Mouse (Mus musculus) midbrain, postnatal 0 days (tissue): ENCODE results near the gene Cdk17. TPM values are rescaled to one million over a fixed set of nuclear protein-coding genes. Genes with fewer than 3 reads are reported as not detected.

Experiments
- ATAC-seq: fragments of 200-750 bp; cut with Nextera tagmentation; 2 replicates; pipeline ENCODE4 v1.8.0; 2017; ENCODE audit warnings: moderate number of reproducible peaks, mild to moderate bottlenecking, moderate TSS enrichment, moderate library complexity; ENCODE audit not compliant: low FRiP score
- DNase-seq: peaks from one replicate; pipeline ENCODE4 v3.0.0-alpha.2; 2015; ENCODE audit warnings: low spot score
- H3K27ac ChIP-seq: fragments of 300-500 bp; sonication (generic); 2 replicates; pipeline ENCODE4 v1.5.1; 2014; ENCODE audit warnings: low read depth, mild to moderate bottlenecking, low read length, mixed read lengths
- H3K27me3 ChIP-seq: fragments of 300-500 bp; sonication (generic); 2 replicates; pipeline ENCODE4 v1.6.1; 2014; ENCODE audit warnings: low read length, control low read depth, mixed read lengths; ENCODE audit not compliant: insufficient read depth
- H3K36me3 ChIP-seq: fragments of 300-500 bp; sonication (generic); 2 replicates; pipeline ENCODE4 v1.6.1; 2014; ENCODE audit warnings: low read length, control low read depth, mixed read lengths; ENCODE audit not compliant: insufficient read depth
- H3K4me1 ChIP-seq: fragments of 300-500 bp; sonication (generic); 2 replicates; pipeline ENCODE4 v1.6.1; 2014; ENCODE audit warnings: mild to moderate bottlenecking, control low read depth, antibody characterized with exemption, low read length, mixed read lengths; ENCODE audit not compliant: insufficient read depth
- H3K4me2 ChIP-seq: fragments of 300-500 bp; sonication (generic); 2 replicates; pipeline ENCODE4 v1.6.1; 2014; ENCODE audit warnings: low read depth, mild to moderate bottlenecking, low read length, mixed read lengths; ENCODE audit not compliant: poor library complexity, severe bottlenecking
- H3K4me3 ChIP-seq: fragments of 300-500 bp; sonication (generic); 2 replicates; pipeline ENCODE4 v1.5.1; 2014; ENCODE audit warnings: low read depth, mild to moderate bottlenecking, low read length, moderate library complexity
- H3K9ac ChIP-seq: fragments of 300-500 bp; sonication (generic); replicated peaks from 2 replicates; pipeline ENCODE4 v1.6.1; 2014; ENCODE audit warnings: mild to moderate bottlenecking, low read length, moderate library complexity, mixed read lengths; ENCODE audit not compliant: poor library complexity, severe bottlenecking
- H3K9me3 ChIP-seq: fragments of 300-500 bp; sonication (generic); 2 replicates; pipeline ENCODE4 v1.6.1; 2016; ENCODE audit warnings: low read length, control low read depth
- CTCF ChIP-seq: IDR thresholded peaks from 2 replicates; pipeline ENCODE4 v1.5.1; 2016; ENCODE audit warnings: antibody characterized with exemption, mild to moderate bottlenecking
- WGBS: fragments of 180-500 bp; shearing (Covaris S2); extraction: QIAGEN DNeasy Blood & Tissue Kit; methylation state at CpG from one replicate; pipeline ENCODE4 v1.1.7; 2014; 5-methylcytosine and 5-hydroxymethylcytosine counted together
- polyA plus RNA-seq: library from polyadenylated mRNA; unstranded; fragments of >200 nt; fragmentation: Nextera tagmentation; extraction: Ambion mirVana; gene quantifications from 2 replicates; pipeline ENCODE4 v1.2.1, GENCODE M21; 2015
- total RNA-seq: library from RNA; depleted of rRNA; stranded (reverse); fragments of >200 nt; gene quantifications from 2 replicates; pipeline ENCODE4 v1.2.3, GENCODE M21; 2014

The Cdk17 gene
- total and polyA plus RNA-seq, 2 experiments from 2014 or later = 34.3 to 91.1 TPM

DNA sequence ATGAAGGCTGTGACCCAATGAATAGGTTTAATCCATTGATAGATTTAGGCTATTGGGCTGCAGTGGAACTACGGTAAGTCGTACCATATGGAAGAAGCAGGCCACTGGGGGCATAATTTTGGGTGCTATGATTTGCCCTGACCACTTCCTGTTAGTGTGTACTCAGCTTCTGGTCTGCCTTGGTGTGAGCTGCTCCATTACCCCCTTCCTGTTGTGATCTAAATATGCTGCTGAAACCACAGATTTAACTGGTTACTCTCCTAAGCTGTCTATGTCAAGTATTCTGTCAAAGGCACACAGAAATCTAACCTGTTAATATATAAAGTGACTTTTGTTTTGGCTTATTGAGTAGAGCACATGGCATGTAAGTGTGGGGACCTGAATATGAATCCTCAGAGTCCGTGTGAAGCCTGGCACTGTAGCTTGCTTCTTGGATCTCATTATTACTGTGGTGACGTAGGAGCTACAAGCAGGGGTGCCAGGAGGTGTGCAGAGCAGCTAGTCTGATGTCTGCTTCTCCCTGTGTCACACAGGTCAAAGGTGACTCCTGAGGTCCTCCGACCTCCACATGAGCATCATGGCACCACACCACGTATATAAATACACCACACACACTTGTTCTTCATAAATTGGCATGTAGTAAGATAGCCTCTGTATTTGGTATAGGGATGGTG, 10.6 kb downstream of the Cdk17 start:
- H3K4me2 ChIP-seq = no peak overlapping the region
- no peak for DNase-seq
- no peak for TF ChIP-seq CTCF
- H3K27me3 ChIP-seq = no peaks in the 10 kb centered on the region
- WGBS = 68% methylated on average over 6 of the region's 6 CpGs
- no peak overlapping the region for H3K9ac ChIP-seq
- H3K4me1 ChIP-seq = peaks cover 4% of the 10 kb centered on the region; the same call in 1 of the 2 replicates
- H3K4me3 ChIP-seq = no peak overlapping the region
- no peak for ATAC-seq
- no peaks in the 10 kb centered on the region for H3K36me3 ChIP-seq
- H3K9me3 ChIP-seq = no peaks in the 10 kb centered on the region
- no peak overlapping the region for H3K27ac ChIP-seq

DNA sequence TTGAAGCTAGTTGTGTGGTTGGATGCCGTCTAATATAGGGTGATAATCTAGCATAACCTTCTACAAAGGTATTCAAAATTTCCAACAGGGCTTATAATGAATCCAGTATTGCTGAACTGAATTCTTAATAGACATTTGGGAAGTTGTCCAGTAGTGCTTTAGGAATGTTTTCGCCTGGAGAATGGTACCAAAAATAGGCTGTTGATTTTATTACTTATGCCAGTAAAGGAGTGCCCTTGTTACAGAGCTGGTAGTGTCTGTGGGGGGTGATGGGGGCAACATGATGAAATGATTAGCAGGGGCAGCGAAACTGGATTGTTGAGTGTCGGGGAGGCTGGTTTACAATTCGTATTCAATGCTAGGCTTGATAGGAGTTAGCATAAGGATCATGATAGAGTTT, 16.8 kb downstream of the Cdk17 start:
- no peaks in the 10 kb centered on the region for H3K9me3 ChIP-seq

DNA sequence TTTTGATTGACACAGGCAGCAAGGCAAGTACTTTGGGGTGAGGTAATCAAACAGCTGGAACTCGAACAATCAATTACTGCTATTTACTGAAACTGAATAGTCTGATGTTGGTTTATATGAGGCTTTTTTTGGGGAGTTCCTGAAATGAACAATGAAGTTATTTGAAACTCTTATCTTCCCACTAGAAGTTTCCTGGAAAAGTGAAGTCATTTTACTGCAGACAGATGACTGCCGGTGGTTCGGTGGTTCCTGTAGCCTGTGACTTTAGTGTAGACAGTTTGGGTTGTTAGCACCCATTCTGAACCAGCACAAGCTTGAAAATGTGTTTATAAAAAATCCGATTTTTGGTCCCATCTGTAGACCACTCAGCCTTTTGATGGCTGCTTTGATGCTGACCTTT, 17.2 kb downstream of the Cdk17 start:
- H3K4me1 ChIP-seq = no peaks in the 10 kb centered on the region
- WGBS = 91% methylated on average over 4 of the region's 4 CpGs
- ATAC-seq (no peak), DNase-seq (no peak)
- H3K27me3 ChIP-seq = no peaks in the 10 kb centered on the region
- H3K9me3 ChIP-seq = no peaks in the 10 kb centered on the region
- no peaks in the 10 kb centered on the region for H3K36me3 ChIP-seq
- H3K9ac ChIP-seq = no peak overlapping the region
- no peak overlapping the region for H3K4me3 ChIP-seq
- TF ChIP-seq CTCF = no peak
- no peak overlapping the region for H3K4me2 ChIP-seq
- no peak overlapping the region for H3K27ac ChIP-seq

More for the DNA sequence above, 16.8 kb downstream of the Cdk17 start:
- Histone ChIP-seq H3K36me3 (no peaks in the 10 kb centered on the region), H3K27me3 (no peaks in the 10 kb centered on the region), H3K9ac (no peak overlapping the region), H3K4me1 (no peaks in the 10 kb centered on the region), H3K27ac (no peak overlapping the region), H3K4me2 (no peak overlapping the region), H3K4me3 (no peak overlapping the region)
- no peak for TF ChIP-seq CTCF
- DNase-seq = no peak
- WGBS = 88% methylated on average over 5 of the region's 5 CpGs
- ATAC-seq = no peak

DNA sequence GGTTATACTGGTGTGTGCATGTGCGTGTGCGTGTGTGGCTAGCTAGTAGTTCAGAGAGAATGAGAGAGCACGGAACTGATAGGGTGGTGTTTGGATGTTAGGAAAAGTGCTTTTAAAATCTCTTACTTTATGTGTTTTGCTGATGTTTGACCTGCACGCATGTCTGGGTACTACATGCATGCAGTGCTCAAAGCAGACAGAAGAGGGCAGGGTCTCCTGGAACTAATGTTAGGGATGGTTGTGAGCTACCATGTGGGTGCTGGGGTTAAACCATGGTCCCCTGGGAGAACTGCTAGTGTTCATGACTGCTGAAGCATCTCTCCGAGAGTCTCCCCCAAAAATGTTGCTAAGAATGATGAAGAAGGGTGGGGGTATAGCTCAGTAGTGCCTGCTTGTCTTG, 18.0 kb downstream of the Cdk17 start:
- H3K27ac ChIP-seq = no peak overlapping the region
- DNase-seq (no peak), ATAC-seq (no peak)
- no peak overlapping the region for H3K4me2 ChIP-seq
- H3K4me3 ChIP-seq = no peak overlapping the region
- peak; percentile 28 for TF ChIP-seq CTCF
- H3K4me1 ChIP-seq = no peaks in the 10 kb centered on the region
- 99% methylated on average over 5 of the region's 5 CpGs for WGBS
- no peaks in the 10 kb centered on the region for H3K9me3 ChIP-seq
- no peaks in the 10 kb centered on the region for H3K36me3 ChIP-seq
- no peak overlapping the region for H3K9ac ChIP-seq
- no peaks in the 10 kb centered on the region for H3K27me3 ChIP-seq

DNA sequence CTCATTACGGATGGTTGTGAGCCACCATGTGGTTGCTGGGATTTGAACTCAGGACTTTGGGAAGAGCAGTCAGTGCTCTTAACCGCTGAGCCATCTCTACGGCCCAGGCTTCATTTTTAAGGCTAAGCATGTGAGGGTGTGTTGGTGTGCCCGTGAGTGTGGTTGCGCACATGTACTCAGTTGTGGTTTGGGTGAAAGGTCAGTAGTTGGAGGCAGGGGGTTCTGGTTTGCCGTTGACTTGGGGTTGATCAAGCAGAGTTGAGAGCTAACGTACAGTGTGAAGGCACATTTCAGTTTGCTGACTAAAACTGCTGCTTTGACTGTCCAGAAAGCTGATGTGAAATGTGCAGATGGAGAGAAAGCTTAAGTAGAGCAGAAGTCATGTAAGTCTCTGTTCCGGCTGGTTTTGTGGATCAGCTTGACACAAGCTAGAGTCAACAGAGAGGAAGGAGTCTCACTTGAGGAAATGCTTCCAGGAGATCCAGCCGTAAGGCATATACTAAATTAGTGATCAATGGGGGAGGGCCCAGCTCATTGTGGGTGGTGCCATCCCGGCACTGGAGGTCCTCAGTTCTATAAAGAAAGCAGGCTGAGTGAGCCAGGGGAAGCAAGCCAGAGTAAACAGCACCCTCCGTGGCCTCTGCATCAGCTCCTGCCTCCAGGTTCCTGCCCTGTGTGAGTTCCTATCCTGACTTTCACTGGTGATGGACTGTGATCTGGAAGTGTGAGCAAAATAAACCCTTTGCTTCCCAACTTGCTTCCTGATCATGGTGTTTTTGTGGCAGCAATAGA, 19.2 kb downstream of the Cdk17 start:
- WGBS = 85% methylated on average over 11 of the region's 11 CpGs

DNA sequence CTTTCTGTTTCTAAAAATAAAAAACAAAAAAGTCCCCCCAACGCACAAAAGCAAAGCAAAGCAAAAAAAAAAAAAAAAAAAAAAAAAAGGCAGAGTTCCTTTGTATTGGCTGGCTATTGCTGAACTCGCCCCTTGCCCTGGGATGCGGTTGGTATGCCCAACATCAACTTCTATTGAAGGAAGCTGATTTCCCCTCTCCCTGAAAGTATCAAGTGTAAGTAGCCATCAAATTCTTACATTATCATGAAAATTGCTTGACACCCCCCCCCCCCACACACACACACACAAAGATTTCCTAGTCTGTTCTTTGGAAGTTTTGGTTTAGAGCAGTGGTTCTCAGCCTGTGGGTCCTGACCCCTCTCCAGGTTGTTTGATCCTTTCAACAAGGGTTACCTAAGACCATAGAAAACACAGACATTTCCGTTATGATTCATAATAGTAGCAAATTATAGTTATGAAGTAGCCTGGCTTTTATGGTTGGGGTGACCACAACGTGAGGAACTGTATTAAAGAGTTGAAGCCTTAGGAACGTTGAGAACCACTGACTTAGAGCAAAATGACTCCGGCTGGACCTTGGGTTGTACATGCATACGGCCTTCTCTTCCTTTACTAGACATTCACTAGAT, 23.8 kb downstream of the Cdk17 start:
- Histone ChIP-seq H3K4me2 (no peak overlapping the region), H3K27ac (no peak overlapping the region), H3K9me3 (no peaks in the 10 kb centered on the region), H3K36me3 (no peaks in the 10 kb centered on the region), H3K9ac (no peak overlapping the region), H3K27me3 (no peaks in the 10 kb centered on the region), H3K4me1 (no peaks in the 10 kb centered on the region), H3K4me3 (no peak overlapping the region)
- no peak for TF ChIP-seq CTCF
- WGBS = 85% methylated on average over 8 of the region's 8 CpGs
- ATAC-seq (no peak), DNase-seq (no peak)

More for the DNA sequence above, 19.2 kb downstream of the Cdk17 start:
- ATAC-seq = no peak
- TF ChIP-seq CTCF = no peak
- H3K9ac ChIP-seq = no peak overlapping the region
- no peak overlapping the region for H3K4me3 ChIP-seq
- no peaks in the 10 kb centered on the region for H3K9me3 ChIP-seq
- no peak overlapping the region for H3K4me2 ChIP-seq
- H3K36me3 ChIP-seq = no peaks in the 10 kb centered on the region
- no peak overlapping the region for H3K27ac ChIP-seq
- no peaks in the 10 kb centered on the region for H3K4me1 ChIP-seq
- no peaks in the 10 kb centered on the region for H3K27me3 ChIP-seq
- no peak for DNase-seq
